Mouse (Mus musculus) c-Kit-positive CD71-positive TER-119-negative erythroid progenitor cells, embryonic 14.5 days (primary cell): ENCODE measurements around the gene Etnk2.

Experiments used
- DNase-seq: peaks from one replicate; pipeline ENCODE4 v3.0.0-alpha.2; 2013; ENCODE audit warnings: low read depth

The Etnk2 gene

GRCm38 (mm10) chr1:133417113-133417512 lies 53.7 kb downstream of the Etnk2 start:
- DNase-seq, result no peak

- no peak for DNase-seq
Measured at GRCm38 (mm10) chr1:133417539-133417938, 54.2 kb downstream of the Etnk2 start.

GRCm38 (mm10) chr1:133418164-133418800 lies 54.9 kb downstream of the Etnk2 start:
- no peak for DNase-seq

GRCm38 (mm10) chr1:133419178-133419834 lies 55.9 kb downstream of the Etnk2 start:
- DNase-seq, result no peak

- no peak for DNase-seq
Measured at GRCm38 (mm10) chr1:133420491-133420890, 57.1 kb downstream of the Etnk2 start.

GRCm38 (mm10) chr1:133421061-133421460 lies 57.7 kb downstream of the Etnk2 start:
- DNase-seq, result no peak

- no peak for DNase-seq
Measured at GRCm38 (mm10) chr1:133421975-133422570, 58.7 kb downstream of the Etnk2 start.

GRCm38 (mm10) chr1:133422615-133423161 lies 59.3 kb downstream of the Etnk2 start:
- no peak for DNase-seq

GRCm38 (mm10) chr1:133423166-133423542 lies 59.8 kb downstream of the Etnk2 start:
- DNase-seq, result no peak

- peak; percentile 13 for DNase-seq
Measured at GRCm38 (mm10) chr1:133423543-133424480, 60.4 kb downstream of the Etnk2 start, which contains the start of gene Sox13. Gene Sox13 (minus strand): TSS chr1:133424377.

- DNase-seq, result no peak
Measured at GRCm38 (mm10) chr1:133424547-133425140, 61.3 kb downstream of the Etnk2 start.
